Mouse (Mus musculus) gastrocnemius, adult 8-10 months (tissue): ENCODE measurements at regions not wholly inside any gene's neighbourhood (a gene's known extent, or its start where the extent isn't known, plus 50 kb on each side); places are given as distances from the start of the nearest gene placed in this dataset.
A peak's percentile ranks its signal among the peaks of the same experiment; 100 is the strongest.

ENCODE experiments used
- DNase-seq, 2 experiments: peaks; one replicate each; pipeline ENCODE4 v3.0.0; 2022; ENCODE audit warnings: low spot score in 2 of 2

GRCm38 (mm10) chr14:79929451-79929850 lies 54.4 kb upstream of the Olfm4 start:
- DNase-seq: no peak

GRCm38 (mm10) chr14:79927161-79927560 lies 56.7 kb upstream of the Olfm4 start:
- no peak for DNase-seq

DNA sequence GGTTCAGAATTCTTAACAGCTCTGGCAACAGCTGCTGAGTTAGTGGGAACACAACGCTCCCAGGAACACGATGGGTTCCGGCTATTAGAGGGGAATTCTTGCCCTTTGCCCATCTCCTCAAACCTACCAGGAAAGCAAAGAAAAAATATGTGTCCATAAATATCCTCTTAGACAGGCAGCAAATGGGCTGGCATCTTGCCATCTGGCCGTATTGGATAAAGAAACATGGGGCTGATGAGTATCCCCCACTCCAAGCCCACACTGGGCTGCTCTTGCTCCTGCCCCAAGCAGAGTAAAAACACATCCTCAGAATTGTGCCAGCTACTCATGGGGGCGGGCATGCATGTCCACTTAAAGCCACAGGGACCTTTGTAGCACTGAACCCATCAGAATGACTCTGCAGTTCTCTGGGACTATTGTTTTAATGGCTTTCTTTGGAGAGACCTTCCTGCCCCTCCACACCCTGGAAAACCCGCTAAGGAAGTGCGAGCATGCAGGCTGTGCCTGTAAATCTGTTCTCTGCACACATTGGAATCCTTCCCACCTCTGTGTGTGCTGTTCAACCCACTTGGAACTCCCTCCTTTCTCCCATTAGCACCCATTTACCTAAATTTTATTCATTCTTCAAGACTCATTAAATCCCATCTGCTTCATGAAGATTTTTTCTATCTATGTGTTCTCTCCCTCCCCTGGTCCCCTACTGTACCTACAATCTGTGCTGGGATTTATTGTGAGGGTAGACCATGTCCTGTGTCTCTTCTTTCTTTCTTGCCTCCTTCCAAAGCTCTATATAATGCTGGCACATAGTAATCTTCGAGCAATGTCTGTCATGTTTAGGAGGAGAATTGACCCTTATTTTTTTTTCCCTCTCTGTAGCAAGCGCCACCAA lies 66.7 kb upstream of the Olfm4 start:
- no peak for DNase-seq

- no peak for DNase-seq
Observed at GRCm38 (mm10) chr14:79914966-79915365, 68.9 kb upstream of the Olfm4 start.

DNA sequence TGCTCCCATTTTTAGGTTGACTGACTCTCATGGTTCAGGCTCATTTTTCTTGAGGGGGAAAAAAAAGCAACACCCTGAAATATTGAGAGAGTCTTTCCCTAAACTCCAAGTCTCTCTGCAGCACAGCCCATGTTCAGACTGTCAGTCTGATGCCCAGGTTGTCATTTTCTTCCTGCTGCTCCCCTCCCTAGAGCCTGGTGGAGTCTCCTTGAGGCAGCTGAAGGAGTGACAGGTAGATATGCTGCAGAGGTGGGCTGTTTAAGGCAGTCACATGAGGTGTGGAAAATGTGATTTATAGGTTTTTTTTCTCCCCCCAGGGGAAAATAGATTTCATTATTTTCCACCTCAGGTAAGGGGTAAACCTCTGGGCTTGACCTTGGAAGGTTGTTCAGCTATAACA lies 70.6 kb upstream of the Olfm4 start:
- no peak for DNase-seq

- DNase-seq: no peak
Observed at GRCm38 (mm10) chr14:79912610-79913009, 71.3 kb upstream of the Olfm4 start.

DNA sequence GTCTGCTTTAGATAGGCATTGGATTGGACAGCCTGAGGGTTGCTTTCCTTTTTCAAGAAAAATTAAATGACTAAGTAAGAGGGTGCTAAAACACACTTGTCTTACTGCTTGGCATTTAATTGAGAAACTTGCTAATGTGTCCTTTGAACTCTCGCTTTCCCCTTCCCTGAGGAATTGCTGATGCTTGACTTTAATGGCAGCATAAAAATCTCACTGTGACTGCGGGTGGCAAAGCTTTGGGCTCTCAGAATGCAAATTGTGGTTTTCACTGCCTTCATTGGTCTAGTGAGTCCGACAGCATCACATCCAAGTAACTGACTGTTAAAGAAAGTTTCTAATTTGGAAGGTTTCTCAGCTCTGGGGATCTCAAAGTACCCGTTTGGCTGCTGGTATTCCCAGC lies 76.1 kb upstream of the Olfm4 start:
- DNase-seq: no peak

DNA sequence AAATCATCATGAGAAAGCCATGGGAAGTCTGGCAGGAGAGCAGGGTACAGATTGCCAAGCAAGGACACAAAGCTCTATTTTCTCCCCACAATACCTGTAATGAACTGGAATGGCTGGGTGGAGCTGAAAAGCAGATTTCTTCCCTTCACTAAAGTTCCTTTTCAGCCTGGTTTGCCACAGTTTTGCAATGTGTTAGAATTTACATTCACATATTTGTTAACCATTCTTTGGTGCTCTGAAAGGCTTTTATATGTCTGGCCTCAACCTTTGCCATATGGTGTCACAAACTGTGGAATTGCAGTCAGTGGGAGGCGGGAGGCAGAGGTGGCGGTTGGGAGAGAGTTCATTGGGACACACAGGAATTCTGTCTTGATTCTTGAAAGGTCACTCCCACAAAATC lies 78.3 kb upstream of the Olfm4 start:
- no peak for DNase-seq

- DNase-seq: no peak
Observed at GRCm38 (mm10) chr14:79902355-79902754, 81.5 kb upstream of the Olfm4 start.

DNA sequence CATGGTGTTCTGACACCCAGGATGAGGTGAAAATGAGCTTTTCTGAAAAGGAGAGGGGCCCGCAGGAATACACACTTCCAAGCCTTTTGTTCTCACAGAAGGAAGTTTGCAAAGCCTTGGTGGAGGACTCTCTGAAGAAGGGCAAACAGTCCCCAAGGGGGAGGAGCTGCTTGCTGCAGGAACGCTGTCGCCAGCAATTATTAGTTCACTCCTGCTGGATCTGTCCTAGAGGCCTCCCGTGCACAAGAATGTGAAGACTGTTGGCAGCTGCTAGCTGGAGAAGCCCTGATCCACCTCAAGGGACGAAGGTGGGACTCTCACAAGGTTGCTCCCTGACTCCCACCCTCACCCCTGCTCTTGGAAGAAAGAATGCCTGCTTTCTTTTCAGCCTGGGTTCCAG lies 85.6 kb upstream of the Olfm4 start:
- no peak for DNase-seq

DNA sequence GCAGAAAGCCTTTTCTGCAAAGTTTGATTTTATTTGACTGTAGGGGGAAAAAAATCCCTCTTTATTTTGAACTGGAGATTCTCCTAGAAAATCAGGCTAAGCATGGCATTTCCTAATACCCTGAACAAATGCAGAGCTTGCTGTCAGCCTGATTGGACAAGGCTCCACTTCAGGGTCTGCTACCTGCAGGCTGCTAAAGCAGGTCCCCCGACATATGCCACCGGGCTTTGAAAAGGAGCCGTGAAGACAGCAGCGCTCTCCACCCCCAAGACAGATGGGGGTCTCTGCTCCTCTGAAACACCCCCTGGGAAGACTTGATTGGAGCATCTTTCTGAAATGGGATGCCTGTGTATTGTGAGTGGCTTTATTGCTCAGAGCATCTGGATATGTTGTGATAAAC lies 90.6 kb upstream of the Olfm4 start:
- no peak for DNase-seq

DNA sequence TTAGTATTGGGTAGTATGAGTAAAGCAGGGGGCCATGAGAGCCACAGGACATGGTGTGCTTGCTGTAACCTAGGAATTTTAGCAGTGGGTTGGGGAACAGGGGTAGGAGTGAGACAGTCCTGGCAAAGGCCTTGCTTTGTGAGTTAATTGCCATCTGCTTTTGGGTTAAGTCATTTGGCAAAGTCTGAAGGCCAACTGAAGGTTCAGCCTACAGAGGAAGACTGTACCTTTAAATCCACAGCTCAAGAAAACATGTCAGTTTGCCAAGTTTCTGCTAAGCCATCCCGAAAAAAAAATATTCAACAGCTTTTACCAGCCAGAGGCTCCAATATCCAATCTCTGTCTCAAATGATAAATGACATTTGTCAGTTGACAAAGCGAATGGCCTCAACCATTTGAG lies 93.2 kb upstream of the Olfm4 start:
- DNase-seq: no peak

DNA sequence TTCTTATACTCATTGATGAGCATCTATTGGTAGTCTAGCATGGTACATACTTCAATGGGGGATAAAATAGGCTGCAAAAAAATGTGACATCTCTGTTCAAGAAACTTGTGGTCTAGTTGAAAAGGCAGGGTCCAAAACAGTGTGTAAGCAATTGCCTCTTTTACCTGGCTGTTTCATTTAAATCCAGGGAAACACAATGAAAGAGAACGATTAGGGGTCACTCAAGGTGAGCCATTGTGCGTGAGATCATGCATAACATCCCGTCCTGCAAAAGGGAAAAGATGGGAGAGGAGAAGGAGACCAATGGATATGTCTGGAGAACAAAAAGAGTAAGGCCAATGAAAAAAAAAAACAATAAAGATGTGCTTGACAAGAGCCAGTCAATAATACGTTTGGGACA lies 93.6 kb upstream of the Olfm4 start:
- DNase-seq: no peak

GRCm38 (mm10) chr14:79883487-79883886 lies 100.4 kb upstream of the Olfm4 start:
- DNase-seq: no peak

DNA sequence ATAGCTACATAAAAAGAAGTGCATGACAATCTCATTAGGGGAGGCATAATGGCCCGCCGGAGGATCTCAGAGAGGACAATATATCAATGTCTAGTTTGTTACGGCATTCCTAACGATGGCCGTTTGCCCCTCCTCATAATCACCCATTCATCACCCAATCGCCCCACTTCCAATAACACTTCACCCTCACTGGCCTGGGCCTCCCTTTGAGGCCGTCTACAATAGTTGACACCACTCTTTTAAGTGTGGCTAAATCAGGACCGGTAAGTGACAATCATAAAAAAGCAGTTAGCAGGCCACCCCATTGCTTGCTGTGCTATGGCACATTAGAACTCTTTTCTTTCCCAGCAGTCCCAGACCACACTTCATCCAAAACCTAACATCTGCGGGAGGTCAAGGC lies 102.2 kb upstream of the Olfm4 start:
- no peak for DNase-seq

DNA sequence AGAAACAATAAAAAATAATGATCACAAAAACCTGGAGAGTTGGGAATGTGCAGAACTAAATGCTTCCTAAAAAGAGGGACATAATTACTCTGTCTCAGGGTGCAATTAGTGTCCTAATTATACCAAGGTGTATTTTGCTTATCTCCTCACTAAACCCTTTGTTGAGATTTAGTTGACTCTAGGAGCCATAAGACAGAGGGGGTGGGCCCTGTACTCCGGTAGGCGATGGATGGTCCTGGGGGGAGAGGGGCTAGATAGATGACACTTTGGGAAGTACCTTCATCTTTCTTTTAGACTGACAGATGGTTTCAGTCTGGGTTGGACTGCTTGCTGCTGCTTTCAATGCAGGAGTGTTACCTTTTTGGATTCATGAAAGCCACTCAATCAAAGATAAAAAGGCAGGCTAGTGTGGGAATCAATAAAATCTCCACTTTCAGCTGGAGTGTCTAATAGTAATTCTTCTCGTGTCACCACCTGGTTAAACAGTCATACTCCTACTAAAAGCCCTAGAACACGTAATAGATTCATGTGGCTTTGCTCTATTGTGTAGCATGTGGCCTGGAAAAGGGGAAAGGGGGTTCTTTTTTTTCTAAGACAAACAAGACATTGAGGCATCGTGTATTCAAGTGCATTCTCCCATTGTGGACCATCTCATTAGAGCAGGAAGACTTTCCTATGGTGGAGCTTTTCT lies 103.7 kb upstream of the Olfm4 start:
- DNase-seq: no peak

DNA sequence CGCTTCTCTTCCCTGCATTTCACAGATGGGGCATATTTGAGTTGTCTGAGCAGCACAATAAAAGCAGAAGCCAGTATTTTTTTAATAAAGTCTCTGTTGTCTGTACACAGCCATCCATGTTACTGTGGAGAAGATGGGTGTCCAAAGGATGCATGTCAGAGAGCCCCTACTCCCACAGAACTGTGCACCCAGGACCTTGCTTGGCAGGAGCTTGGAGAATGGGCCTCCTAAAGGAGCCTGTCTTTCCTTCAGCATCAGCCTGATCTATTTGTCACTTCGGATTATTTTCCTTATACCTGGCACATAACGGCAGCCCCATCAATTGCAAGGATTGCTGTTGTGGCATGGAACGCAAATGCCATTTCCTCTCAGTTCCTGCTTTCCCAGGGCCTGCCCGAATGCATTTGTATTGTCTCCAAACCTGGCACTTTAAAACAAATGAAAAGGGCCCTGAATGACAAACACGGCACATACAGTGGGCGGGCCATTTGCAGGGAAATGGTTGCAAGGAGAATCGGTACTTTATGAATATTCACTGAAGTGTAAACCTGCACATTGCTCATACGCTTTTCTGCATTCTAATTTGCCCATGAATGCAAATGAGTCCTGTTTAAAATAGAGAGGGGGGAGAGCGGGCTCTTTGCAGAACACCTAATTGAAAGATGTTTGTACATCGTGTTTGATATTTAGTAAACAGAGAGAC lies 104.4 kb upstream of the Olfm4 start:
- DNase-seq: no peak

- DNase-seq: no peak
Observed at GRCm38 (mm10) chr14:79878285-79879019, 105.4 kb upstream of the Olfm4 start.

GRCm38 (mm10) chr14:79873062-79873461 lies 102.0 kb upstream of the Pcdh8 start:
- peak; percentile 22 to 62 for DNase-seq

DNA sequence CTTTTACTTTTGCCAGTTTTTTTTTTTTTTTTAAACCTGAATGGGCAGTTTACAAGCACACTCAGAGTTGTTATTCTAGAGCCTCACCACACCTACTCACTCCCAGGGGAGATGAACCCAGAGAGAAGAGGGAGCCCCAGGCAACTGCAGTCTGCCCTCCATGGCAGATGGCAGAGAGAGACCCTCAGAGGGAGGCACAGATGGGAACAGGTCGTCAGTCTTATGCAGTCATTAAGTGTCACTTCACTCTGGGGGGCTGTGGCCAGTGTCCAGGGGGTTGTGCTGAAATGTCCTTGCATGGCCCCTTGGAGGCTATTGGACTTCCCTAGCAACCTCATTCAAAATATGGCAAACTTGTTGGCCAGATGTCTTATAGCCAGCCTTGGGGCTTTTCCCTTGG lies 101.3 kb upstream of the Pcdh8 start:
- no peak for DNase-seq

DNA sequence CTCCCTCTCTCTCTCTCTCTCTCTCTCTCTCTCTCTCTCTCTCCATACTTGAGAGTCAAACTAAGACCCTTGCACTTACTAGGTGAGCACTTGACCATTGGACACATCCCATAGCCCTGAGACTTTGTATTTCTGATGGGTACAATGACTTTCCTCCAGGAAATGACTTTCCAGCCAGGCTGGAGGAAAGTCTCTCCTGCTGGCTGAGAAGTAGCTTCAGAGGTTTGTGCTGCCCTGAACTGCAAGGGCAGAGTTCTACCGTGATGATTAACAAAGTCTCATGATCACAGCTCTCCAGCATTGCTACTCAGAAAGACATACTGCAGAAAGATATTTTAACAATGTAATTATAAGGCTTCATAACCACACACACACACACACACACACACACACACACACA lies 98.2 kb upstream of the Pcdh8 start:
- DNase-seq: no peak

- DNase-seq: no peak
Observed at GRCm38 (mm10) chr14:79856245-79856644, 85.1 kb upstream of the Pcdh8 start.
